Mouse (Mus musculus): ENCODE measurements around the gene Gm10130.
A peak's percentile ranks its signal among the peaks of the same experiment; 100 is the strongest.
"Not testable (repeated sequence)": the region's sequence is repeated elsewhere in the genome, so short reads cannot be mapped to it uniquely, and the experiment has no call there.

Gene Gm10130

GRCm38 (mm10) chr2:150323402-150323801 lies at the start of gene Gm10130:
TSS of gene Gm10130 (plus strand) at chr2:150323702.
- DNase-seq (ENCODE audit: extremely low spot score, low spot score): no peak

- no peak for DNase-seq (ENCODE audit: extremely low spot score, low spot score)
These were observed 29.8 kb upstream of the Gm10130 start for GRCm38 (mm10) chr2:150293669-150294068.

- no peak for DNase-seq (ENCODE audit: extremely low spot score, low spot score)
These were observed 24.4 kb upstream of the Gm10130 start for GRCm38 (mm10) chr2:150299096-150299495.

- DNase-seq (ENCODE audit: extremely low spot score, low spot score): no peak
These were observed 16.2 kb upstream of the Gm10130 start for GRCm38 (mm10) chr2:150307183-150307773.

- peak; percentile 84 for DNase-seq (ENCODE audit: extremely low spot score, low spot score)
These were observed 12.3 kb upstream of the Gm10130 start for GRCm38 (mm10) chr2:150310952-150311884.

- no peak for DNase-seq (ENCODE audit: extremely low spot score, low spot score)
These were observed 7.4 kb upstream of the Gm10130 start for GRCm38 (mm10) chr2:150316140-150316539.

- DNase-seq (ENCODE audit: extremely low spot score, low spot score): no peak
These were observed 4.5 kb upstream of the Gm10130 start for GRCm38 (mm10) chr2:150318973-150319372.

- not testable (repeated sequence) for DNase-seq (ENCODE audit: extremely low spot score, low spot score)
These were observed 33.6 kb downstream of the Gm10130 start for GRCm38 (mm10) chr2:150357136-150357535.

GRCm38 (mm10) chr2:150362113-150362877 lies 38.8 kb downstream of the Gm10130 start, which contains the start of gene 3300002I08Rik:
TSS of gene 3300002I08Rik (minus strand) at chr2:150362765.
- peak; percentile 81 for DNase-seq (ENCODE audit: extremely low spot score, low spot score)

GRCm38 (mm10) chr2:150362878-150363229 lies 39.4 kb downstream of the Gm10130 start:
- DNase-seq (ENCODE audit: extremely low spot score, low spot score): no peak

GRCm38 (mm10) chr2:150385553-150386106 lies 62.1 kb downstream of the Gm10130 start:
- not testable (repeated sequence) for DNase-seq (ENCODE audit: extremely low spot score, low spot score)

GRCm38 (mm10) chr2:150390198-150390597 lies 66.7 kb downstream of the Gm10130 start:
- no peak for DNase-seq (ENCODE audit: extremely low spot score, low spot score)

GRCm38 (mm10) chr2:150412146-150412545 lies 88.6 kb downstream of the Gm10130 start:
- DNase-seq (ENCODE audit: extremely low spot score, low spot score): not testable (repeated sequence)
